Mouse (Mus musculus) neural tube, postnatal 0 days (tissue): ENCODE measurements around the gene Smyd4. TPM values are rescaled to one million over a fixed set of nuclear protein-coding genes. Genes with fewer than 3 reads are reported as not detected.

Experiments used
- microRNA-seq: library from miRNA; unstranded; fragments of <30 nt; microRNA quantifications from one replicate; pipeline ENCODE4, GENCODE M21; 2016
- polyA plus RNA-seq: library from polyadenylated mRNA; unstranded; fragments of >200 nt; fragmentation: Nextera tagmentation; extraction: Ambion mirVana; gene quantifications from 2 replicates; pipeline ENCODE4 v1.2.1, GENCODE M21; 2015

Gene Smyd4
- 14.1 and 15.4 TPM in 2 replicates for polyA plus RNA-seq

GRCm38 (mm10) chr11:75348199-75348889 lies at the start of gene Smyd4, which contains the start of gene Rpa1:
Gene Smyd4 (plus strand): TSS chr11:75348433.
Gene Rpa1 (minus strand): TSS chr11:75348324.

DNA sequence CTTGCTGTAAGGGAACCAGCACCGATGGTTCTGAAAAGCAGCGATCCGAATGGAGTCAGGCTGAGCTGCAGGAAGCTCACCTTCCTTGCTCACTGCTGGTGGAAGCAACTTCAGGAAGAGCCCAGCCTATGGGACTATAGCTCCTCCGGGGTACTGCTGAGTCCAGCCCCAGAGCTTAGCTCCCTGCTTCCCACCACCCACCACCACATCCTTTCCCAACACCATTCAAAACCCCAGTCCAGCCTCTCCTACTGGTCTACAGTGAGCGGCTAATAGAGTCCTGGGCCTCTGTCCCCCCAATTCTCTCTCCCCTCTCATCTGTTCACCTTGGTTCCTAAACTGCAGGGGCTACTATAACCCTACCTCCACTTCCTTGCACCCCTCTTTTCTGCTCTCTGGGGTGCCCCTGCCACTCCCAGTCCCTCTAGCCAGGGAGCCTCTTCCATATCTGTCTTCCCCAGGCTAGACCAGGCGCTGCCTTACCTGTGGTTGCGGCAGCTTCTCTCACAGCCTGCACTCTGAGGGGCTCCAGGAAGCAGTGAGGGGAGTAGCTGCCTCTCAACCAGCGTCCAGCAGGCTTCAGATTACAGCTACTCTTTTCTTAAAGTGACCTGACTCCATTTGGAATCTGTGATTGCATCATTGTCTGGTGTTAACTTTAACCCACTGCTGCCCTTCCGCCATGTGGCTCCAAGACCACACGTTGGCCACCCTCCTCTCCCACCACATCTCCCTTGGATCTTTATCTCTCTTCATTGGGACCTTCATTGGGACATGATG lies 74.0 kb downstream of the Smyd4 start, which contains the start of gene Serpinf1:
Serpinf1 (minus strand) TSS at position 689 of the 780 bp plus-strand sequence.

DNA sequence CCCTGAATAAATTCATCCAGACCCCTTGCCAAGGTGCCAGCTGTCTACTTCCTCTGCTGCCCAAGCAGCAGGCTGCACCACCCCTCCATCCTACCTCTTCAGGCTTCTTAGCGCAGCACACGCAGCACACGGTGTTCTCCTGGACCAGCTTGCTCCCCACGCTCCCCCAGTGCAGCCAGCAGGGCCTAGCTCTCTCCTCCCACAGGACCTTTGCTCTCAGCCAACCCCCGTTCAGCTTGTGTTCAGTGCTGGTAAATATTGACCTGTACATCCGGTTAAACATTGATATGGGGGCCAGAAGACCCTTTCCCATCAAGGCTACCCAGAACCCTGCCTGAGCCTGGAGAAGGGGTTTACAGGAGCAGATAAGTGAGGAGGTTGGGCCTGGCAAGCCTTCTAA lies 91.1 kb downstream of the Smyd4 start, which contains the start of gene Serpinf2:
Serpinf2 (minus strand) TSS at position 229 of the 400 bp plus-strand sequence.

GRCm38 (mm10) chr11:75453991-75454930 lies 106.0 kb downstream of the Smyd4 start, which contains the start of gene Wdr81:
Gene Wdr81 (minus strand): TSS chr11:75454717.

Small RNA genes lying within 50 kb of the gene (microRNA-seq; reads per million reads assigned to microRNA genes)
- gene Gm47300: not detected

Other genes with a start within 250 kb of the Smyd4 start
- 3.3 and 4.3 TPM in 2 replicates for gene Hic1, start 178.9 kb upstream of the Smyd4 start, polyA plus RNA-seq
- gene Ovca2, start 169.6 kb upstream of the Smyd4 start, polyA plus RNA-seq: 12.9 and 15.5 TPM in 2 replicates
- gene Dph1, start 157.2 kb upstream of the Smyd4 start, polyA plus RNA-seq: 13.0 and 13.7 TPM in 2 replicates
- 14.3 and 15.0 TPM in 2 replicates for gene Rtn4rl1, start 154.7 kb upstream of the Smyd4 start, polyA plus RNA-seq
- 42.2 and 44.8 TPM in 2 replicates for gene Rpa1, start 109 bp upstream of the Smyd4 start, polyA plus RNA-seq
- 59.9 and 81.4 TPM in 2 replicates for gene Serpinf1, start 74.3 kb downstream of the Smyd4 start, polyA plus RNA-seq
- gene Serpinf2, start 91.2 kb downstream of the Smyd4 start, polyA plus RNA-seq: 0.10 TPM in 1 of 2 replicates, not detected in the other
- gene Wdr81, start 106.3 kb downstream of the Smyd4 start, polyA plus RNA-seq: 3.8 and 4.5 TPM in 2 replicates
- 2.6 and 3.1 TPM in 2 replicates for gene Tlcd2, start 113.3 kb downstream of the Smyd4 start, polyA plus RNA-seq
- 26.6 and 30.1 TPM in 2 replicates for gene Prpf8, start 138.4 kb downstream of the Smyd4 start, polyA plus RNA-seq
- gene Rilp, start 161.7 kb downstream of the Smyd4 start, polyA plus RNA-seq: 8.2 and 9.6 TPM in 2 replicates
- 2.9 and 3.5 TPM in 2 replicates for gene Scarf1, start 165.1 kb downstream of the Smyd4 start, polyA plus RNA-seq
- gene Slc43a2, start 183.3 kb downstream of the Smyd4 start, polyA plus RNA-seq: 13.4 and 16.8 TPM in 2 replicates
- 131 and 134 TPM in 2 replicates for gene Pitpna, start 239.7 kb downstream of the Smyd4 start, polyA plus RNA-seq